Mouse (Mus musculus): ENCODE results near the gene Arhgap17. TPM values are rescaled to one million over a fixed set of nuclear protein-coding genes. Genes with fewer than 3 reads are reported as not detected.
A peak's percentile ranks its signal among the peaks of the same experiment; 100 is the strongest.

The Arhgap17 gene
- total and polyA plus RNA-seq, 3 experiments, result 2.6 to 124 (median 33.7) TPM

DNA sequence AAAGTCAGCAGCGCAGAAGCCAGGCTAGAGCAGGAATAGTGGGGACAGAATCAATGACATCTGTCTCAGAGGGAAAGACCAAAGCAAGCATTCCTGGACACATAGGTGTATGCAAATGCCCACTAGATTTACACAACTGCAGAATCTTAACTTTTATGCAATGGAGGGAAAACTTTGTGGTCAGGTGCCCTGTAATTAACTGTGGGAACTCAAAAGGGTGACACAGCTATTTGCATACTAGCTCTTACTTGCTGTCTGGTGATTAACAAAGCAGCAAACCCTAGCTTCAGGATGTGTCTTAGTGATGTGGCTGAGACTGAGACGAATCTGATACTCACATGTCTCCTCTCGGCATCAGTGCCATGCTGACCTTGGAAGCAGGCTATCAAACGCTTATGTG lies 42.8 kb downstream of the Arhgap17 start (continued):
- no peak for TF ChIP-seq SMC3 (IDR thresholded peaks at IDR 0.05; ENCODE audit: low read depth, low read length)

DNA sequence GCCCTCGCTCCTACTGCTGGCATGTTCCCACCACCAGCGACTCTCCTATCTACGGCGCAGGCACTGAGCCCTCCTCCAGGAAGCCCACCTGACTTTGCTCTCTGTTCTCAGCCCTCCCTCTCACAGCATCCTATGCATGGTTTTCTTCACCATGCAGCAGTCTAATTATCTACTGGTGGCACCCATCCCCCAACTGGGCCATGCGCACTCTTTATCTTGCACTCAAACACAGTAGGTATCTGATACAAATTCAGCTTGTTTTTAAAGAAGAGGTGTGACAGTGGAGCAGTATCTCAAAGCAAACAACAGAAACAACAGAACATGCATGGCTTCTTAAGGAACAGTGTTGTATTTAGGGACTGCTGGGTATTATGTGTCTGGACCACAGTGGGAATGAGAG lies 43.7 kb downstream of the Arhgap17 start:
- H3K36me3 ChIP-seq (ENCODE audit: control insufficient read depth in 1 of 2, insufficient read depth in 2 of 2, low read length in 2 of 2), result peaks cover 2 to 4% of the 10 kb centered on the region in 2 experiments; a peak in 3 of 4 replicates
- H3K27me3 ChIP-seq (ENCODE audit: control insufficient read depth in 1 of 2, insufficient read depth in 2 of 2, low read length in 2 of 2), result no peaks in the 10 kb centered on the region
- H3K27ac ChIP-seq (ENCODE audit: control insufficient read depth, low read depth, low read length), result no peak overlapping the region
- no peak overlapping the region for H3K4me3 ChIP-seq (ENCODE audit: control insufficient read depth in 1 of 2, insufficient read depth in 1 of 2, low read depth in 2 of 2, low read length in 2 of 2)
- DNase-seq (ENCODE audit: low read depth, low spot score), result no peak
- no peak for TF ChIP-seq EP300 (IDR thresholded peaks at IDR 0.05; ENCODE audit: low read depth in 1 of 2, low read length in 2 of 2)
- TF ChIP-seq SIN3A (IDR thresholded peaks at IDR 0.05; ENCODE audit: low read length), result 0 out of 2 replicates have a peak, but pooled peaks have one; percentile 18
- peak; percentile 24; the same call in 1 of the 2 replicates for TF ChIP-seq GATA1 (IDR thresholded peaks at IDR 0.05; ENCODE audit: low read depth, low read length)
- no peaks in the 10 kb centered on the region for H3K79me2 ChIP-seq (ENCODE audit: control insufficient read depth, insufficient read depth, low read length, poor library complexity)
- no peak overlapping the region for H3K9ac ChIP-seq (ENCODE audit: control insufficient read depth, low read depth, low read length, poor library complexity, severe bottlenecking)
- no peaks in the 10 kb centered on the region for H3K9me3 ChIP-seq (replicated peaks; ENCODE audit: insufficient read depth, low read length)
- H3K4me1 ChIP-seq (ENCODE audit: control insufficient read depth in 1 of 2, insufficient read depth in 2 of 2, low read length in 2 of 2), result peaks cover 4 to 6% of the 10 kb centered on the region in 2 experiments

DNA sequence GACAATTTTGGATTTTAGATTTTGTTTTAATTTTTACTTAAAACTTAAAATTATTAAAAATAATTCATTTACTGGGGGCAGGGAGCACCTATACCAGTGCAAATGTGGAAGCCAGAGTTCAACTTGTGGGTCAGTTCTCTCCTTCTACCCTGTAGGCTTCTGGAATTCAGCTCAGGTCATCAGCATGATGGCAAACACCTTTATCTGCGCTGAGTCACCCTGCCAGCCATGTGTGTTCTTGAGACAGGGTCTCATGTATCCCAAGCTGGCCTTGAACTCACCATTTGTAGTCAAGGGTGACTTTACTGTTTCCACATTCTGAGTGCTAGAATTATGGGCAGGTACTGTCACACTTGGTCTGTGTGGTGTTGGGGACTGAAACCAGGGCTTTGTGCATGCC lies 45.6 kb downstream of the Arhgap17 start:
- H3K79me2 ChIP-seq (ENCODE audit: control insufficient read depth, insufficient read depth, low read length, poor library complexity), result no peaks in the 10 kb centered on the region
- H3K36me3 ChIP-seq (ENCODE audit: control insufficient read depth in 1 of 2, insufficient read depth in 2 of 2, low read length in 2 of 2), result peaks cover 2 to 4% of the 10 kb centered on the region in 2 experiments; a peak in 3 of 4 replicates
- H3K27me3 ChIP-seq (ENCODE audit: control insufficient read depth in 1 of 2, insufficient read depth in 2 of 2, low read length in 2 of 2), result no peaks in the 10 kb centered on the region
- H3K9ac ChIP-seq (ENCODE audit: control insufficient read depth, low read depth, low read length, poor library complexity, severe bottlenecking), result no peak overlapping the region
- no peaks in the 10 kb centered on the region for H3K9me3 ChIP-seq (replicated peaks; ENCODE audit: insufficient read depth, low read length)
- no peak overlapping the region for H3K4me3 ChIP-seq (ENCODE audit: control insufficient read depth in 1 of 2, insufficient read depth in 1 of 2, low read depth in 2 of 2, low read length in 2 of 2)
- no peak overlapping the region for H3K27ac ChIP-seq (ENCODE audit: control insufficient read depth, low read depth, low read length)
- H3K4me1 ChIP-seq (ENCODE audit: control insufficient read depth in 1 of 2, insufficient read depth in 2 of 2, low read length in 2 of 2), result peaks cover 4 to 6% of the 10 kb centered on the region in 2 experiments
- DNase-seq (ENCODE audit: low read depth, low spot score), result no peak
- TF ChIP-seq ZKSCAN1 (IDR thresholded peaks at IDR 0.05; ENCODE audit: low read depth, low read length), result no peak
- TF ChIP-seq POLR2AphosphoS5 (IDR thresholded peaks at IDR 0.05; ENCODE audit: borderline replicate concordance, low read depth, low read length), result no peak
- no peak for TF ChIP-seq EP300 (IDR thresholded peaks at IDR 0.05; ENCODE audit: low read depth in 1 of 2, low read length in 2 of 2)
- no peak for TF ChIP-seq USF1 (IDR thresholded peaks at IDR 0.05; ENCODE audit: low read depth, low read length)
- TF ChIP-seq GABPA (IDR thresholded peaks at IDR 0.05; ENCODE audit: low read depth, low read length), result no peak
- TF ChIP-seq CHD1 (IDR thresholded peaks at IDR 0.05; ENCODE audit: low read depth, low read length), result no peak

DNA sequence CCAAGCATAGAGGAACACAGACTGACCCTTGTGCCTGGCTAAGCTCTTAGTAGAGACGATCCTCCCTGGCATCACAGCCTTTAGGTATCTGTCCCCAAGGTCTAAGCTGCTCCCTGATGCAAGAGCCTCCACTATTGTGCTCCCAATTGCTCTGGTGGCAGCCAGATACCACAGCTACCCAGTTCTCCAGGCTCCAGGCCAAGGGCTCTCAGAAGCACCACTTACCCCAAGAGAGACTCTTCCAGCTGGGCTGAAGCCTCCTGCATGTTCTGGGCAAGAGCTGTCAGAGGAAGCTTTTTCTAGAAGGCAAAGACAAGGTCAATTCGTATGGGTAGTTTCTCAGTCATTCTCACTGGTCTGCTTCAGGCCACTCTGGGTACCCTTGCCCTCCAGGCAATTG lies 46.3 kb downstream of the Arhgap17 start:
- peaks cover 2 to 4% of the 10 kb centered on the region in 2 experiments; a peak in 3 of 4 replicates for H3K36me3 ChIP-seq (ENCODE audit: control insufficient read depth in 1 of 2, insufficient read depth in 2 of 2, low read length in 2 of 2)
- H3K9ac ChIP-seq (ENCODE audit: control insufficient read depth, low read depth, low read length, poor library complexity, severe bottlenecking), result no peak overlapping the region
- DNase-seq (ENCODE audit: low read depth, low spot score), result no peak
- H3K9me3 ChIP-seq (replicated peaks; ENCODE audit: insufficient read depth, low read length), result no peaks in the 10 kb centered on the region
- peaks cover 4 to 6% of the 10 kb centered on the region in 2 experiments for H3K4me1 ChIP-seq (ENCODE audit: control insufficient read depth in 1 of 2, insufficient read depth in 2 of 2, low read length in 2 of 2)
- no peak overlapping the region for H3K4me3 ChIP-seq (ENCODE audit: control insufficient read depth in 1 of 2, insufficient read depth in 1 of 2, low read depth in 2 of 2, low read length in 2 of 2)
- no peak for TF ChIP-seq UBTF (IDR thresholded peaks at IDR 0.05; ENCODE audit: borderline replicate concordance, insufficient read depth, low read depth, low read length)
- TF ChIP-seq ZC3H11A (IDR thresholded peaks at IDR 0.05; ENCODE audit: low read depth, low read length), result no peak
- TF ChIP-seq ETS1 (IDR thresholded peaks at IDR 0.05; ENCODE audit: low read depth, low read length), result no peak
- no peak for TF ChIP-seq ZNF384 (IDR thresholded peaks at IDR 0.05; ENCODE audit: low read depth, low read length)
- H3K79me2 ChIP-seq (ENCODE audit: control insufficient read depth, insufficient read depth, low read length, poor library complexity), result no peaks in the 10 kb centered on the region
- no peaks in the 10 kb centered on the region for H3K27me3 ChIP-seq (ENCODE audit: control insufficient read depth in 1 of 2, insufficient read depth in 2 of 2, low read length in 2 of 2)
- no peak overlapping the region for H3K27ac ChIP-seq (ENCODE audit: control insufficient read depth, low read depth, low read length)
